Mouse (Mus musculus) myocyte (in vitro differentiated cells): Measurements from ENCODE around the gene Nktr.
A peak's percentile ranks its signal among the peaks of the same experiment; 100 is the strongest.

ENCODE experiments used
- MYOG ChIP-seq, 3 experiments: IDR thresholded peaks; one replicate each; pipeline ENCODE4 v1.6.1; 2011; ENCODE audit warnings: control low read depth in 2 of 3, low read depth in 2 of 3, mild to moderate bottlenecking in 2 of 3; ENCODE audit not compliant: insufficient read length in 2 of 3, control insufficient read depth in 1 of 3, insufficient read depth in 1 of 3
- POLR2A ChIP-seq: IDR thresholded peaks from one replicate; pipeline ENCODE4 v1.6.1; 2011; ENCODE audit warnings: low read depth, mild to moderate bottlenecking, control low read depth, moderate library complexity; ENCODE audit not compliant: insufficient read length
- USF1 ChIP-seq: IDR thresholded peaks from one replicate; pipeline ENCODE4 v1.6.1; 2011; ENCODE audit warnings: low read depth, mild to moderate bottlenecking, control low read depth, moderate library complexity

DNA sequence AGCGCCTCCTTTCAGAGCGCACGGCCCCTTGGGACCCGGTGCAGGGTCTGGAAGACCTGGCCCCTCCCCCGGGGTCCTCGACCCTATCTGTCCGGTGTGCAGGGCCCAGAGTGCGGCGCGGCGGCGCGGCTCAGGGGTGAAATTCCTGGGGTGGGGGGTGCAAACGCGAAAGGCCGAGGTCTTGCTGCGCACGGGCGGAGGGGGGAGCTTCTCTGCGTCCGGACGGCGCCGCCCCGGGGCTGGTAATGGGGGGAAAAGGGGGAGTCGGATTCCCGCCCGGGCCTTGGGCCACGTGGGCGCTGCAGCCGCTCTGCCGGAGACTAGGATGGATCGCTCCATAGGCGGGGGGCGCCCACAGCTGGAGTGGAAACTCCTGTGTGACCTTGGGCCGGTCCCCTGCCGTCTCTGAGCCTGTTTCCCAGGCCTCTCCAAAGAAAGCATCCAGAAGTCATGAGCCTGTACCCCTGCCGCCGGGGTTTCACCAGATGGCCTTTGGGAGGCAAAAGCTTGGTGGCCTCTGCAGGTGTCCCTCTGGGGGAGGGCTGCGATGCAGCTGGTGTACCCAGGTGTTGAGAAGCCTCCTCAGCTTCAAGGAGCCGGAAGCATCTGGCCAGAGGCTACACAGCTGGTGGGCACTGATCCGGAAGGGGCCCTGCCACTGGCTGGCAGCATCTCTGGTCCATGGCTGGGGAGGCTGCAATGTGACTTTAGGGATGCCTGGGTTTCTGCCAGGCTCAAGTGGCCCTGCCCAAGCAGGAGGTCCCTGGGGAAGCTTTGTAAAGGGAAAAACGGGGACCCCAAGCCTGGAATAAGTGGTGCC lies 41.5 kb downstream of the Nktr start:
- TF ChIP-seq USF1: no peak
- TF ChIP-seq POLR2A: no peak
- peak in 1 of 3 experiments; percentile 1 for TF ChIP-seq MYOG (IDR thresholded peaks at IDR 0.05; ENCODE audit: control insufficient read depth in 1 of 3, insufficient read depth in 1 of 3, insufficient read length in 2 of 3, low read depth in 2 of 3)
